Mouse (Mus musculus) embryonic fibroblast, embryonic 13.5 days (primary cell): ENCODE data around the gene Itgad.

Experiments used
- CTCF ChIP-seq: IDR thresholded peaks from 2 replicates; pipeline ENCODE4 v1.5.1; 2011; ENCODE audit warnings: mild to moderate bottlenecking, control low read depth, low read length, moderate library complexity, borderline replicate concordance; ENCODE audit not compliant: insufficient read depth
- POLR2A ChIP-seq: IDR thresholded peaks from 2 replicates; pipeline ENCODE4 v1.6.1; 2011; ENCODE audit warnings: low read depth, mild to moderate bottlenecking, control low read depth, low read length, moderate library complexity

DNA sequence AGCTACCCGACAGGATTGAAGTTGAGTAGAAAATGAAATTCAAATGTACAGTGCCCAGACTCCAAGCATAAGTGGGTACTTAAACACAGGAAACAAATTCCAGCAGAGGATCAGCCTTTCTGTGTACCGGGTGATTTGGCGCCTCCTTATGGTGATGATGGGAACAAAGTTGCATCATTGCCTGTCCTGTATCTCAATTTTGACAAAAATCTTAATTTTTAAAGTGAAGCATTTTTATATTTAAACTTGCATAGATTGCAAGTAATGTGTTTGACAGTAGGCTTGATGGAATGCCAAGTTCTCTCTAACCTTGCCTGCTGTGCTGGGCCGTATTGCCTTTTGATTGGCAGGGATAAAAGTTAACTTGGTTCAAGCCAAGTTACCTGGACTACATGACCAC lies 84.8 kb downstream of the Itgad start:
- no peak for TF ChIP-seq CTCF
- 0 out of 2 replicates have a peak, but pooled peaks have one; percentile 7 for TF ChIP-seq POLR2A
